Mouse (Mus musculus): ENCODE data around the gene Mdfi.

Mdfi gene

DNA sequence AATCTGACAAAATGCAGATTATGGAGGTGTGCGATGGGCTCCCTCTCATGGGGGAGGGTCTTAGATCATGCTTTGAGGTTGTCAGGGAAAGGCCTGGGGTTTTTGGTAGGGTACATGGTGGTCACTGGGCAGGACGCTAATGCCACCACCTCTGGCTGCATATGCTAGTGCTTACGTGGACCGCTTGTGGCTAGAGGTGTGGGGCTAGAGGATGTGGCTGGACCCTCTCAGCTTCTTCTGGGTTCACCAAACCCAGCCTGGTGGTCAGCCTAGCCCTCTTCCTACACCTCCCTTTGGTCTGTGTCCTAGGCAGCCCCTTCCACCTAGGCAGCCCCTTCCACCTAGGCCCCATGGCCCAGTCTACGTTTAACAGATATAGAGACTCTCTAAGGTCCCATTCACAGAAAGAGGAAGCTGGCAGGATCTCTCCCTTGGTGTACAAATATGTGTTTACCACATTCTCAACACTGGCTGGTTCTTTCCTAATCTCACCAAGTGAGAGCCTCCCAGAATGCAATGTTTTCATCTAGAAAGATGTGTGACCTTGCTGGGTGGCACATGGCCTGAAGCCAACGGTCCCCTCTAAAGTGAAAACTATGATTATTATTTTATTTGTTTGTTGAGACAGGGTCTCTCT lies 68.0 kb downstream of the Mdfi start:
- DNase-seq (ENCODE audit: low read depth, low spot score): no peak

DNA sequence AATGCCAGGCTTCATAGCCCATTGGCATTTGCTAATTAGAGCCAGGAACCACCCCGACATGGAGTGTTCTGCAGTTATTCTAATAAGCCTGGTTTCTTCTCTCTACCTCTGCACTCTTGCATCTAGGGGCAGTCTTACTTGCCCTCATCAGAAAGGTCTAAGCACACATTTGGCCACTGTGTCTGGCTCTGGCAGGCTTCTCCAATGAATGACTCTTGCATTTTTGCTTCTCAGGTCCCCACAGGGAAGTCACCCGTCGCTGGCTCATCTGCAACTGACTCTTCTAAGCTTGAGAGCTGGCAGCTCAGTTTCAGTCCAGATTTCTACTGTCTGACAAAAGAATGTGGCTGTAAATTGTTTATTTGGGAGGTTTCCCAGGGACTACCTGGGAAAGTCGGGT lies 68.5 kb downstream of the Mdfi start:
- DNase-seq (ENCODE audit: low read depth, low spot score): no peak

Measured in mesoderm, embryonic 11.5 days (tissue).